Mouse (Mus musculus) heart, adult 2 months (tissue): Measurements from ENCODE around the gene Wdr92.

Experiments used
- CTCF ChIP-seq: fragments of 200-600 bp; IDR thresholded peaks from 2 replicates; pipeline ENCODE4 v1.8.1; 2022; ENCODE audit warnings: antibody characterized with exemption, mild to moderate bottlenecking, moderate library complexity
- POLR2A ChIP-seq: fragments of 200-500 bp; IDR thresholded peaks from 2 replicates; pipeline ENCODE4 v1.6.1; 2011; ENCODE audit warnings: mild to moderate bottlenecking, low read depth, low read length, control low read depth; ENCODE audit not compliant: insufficient read depth

GRCm38 (mm10) chr11:17248715-17249114, 66.8 kb downstream of the Wdr92 start:
- TF ChIP-seq CTCF (no peak), POLR2A (no peak)
